Mouse (Mus musculus): ENCODE measurements around the gene Adssl1.

Adssl1 gene

DNA sequence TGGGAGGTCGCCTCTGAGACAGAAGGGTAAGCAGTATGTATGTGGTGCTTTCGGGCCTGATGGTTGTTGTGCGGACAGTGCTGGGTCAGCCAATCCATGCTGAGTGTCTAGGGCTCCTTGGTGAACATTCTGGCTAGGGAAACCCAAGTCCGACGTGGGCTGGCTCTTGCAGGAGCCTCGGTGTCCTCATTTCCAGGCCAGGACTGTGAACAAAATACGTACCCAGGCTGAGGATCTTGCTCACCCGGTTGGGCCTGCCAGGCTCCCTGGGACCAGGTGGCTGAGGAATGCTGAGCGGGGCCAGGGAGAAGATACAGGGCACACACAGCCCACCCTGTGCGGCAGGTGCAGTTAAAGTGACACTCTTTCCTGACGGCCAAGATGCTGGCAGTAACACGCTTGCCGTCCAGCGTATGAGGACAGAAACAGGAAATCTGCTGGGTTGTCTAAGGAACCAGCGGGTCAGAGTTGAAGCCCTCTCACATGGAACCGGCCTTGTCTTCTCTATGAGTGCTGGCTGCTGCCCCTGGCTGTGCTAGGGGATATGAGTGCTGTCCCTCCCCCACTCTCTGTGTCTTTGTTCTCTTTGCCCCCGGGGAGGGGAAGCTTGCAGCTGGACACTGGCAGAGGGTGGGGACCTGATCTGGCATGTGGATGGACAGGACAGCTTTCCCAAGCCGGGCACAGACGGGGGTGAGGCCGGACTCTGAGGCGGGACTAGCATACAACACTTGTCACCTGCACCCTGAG lies 26.7 kb upstream of the Adssl1 start:
- no peak for DNase-seq (ENCODE audit: low read depth, low spot score)

DNA sequence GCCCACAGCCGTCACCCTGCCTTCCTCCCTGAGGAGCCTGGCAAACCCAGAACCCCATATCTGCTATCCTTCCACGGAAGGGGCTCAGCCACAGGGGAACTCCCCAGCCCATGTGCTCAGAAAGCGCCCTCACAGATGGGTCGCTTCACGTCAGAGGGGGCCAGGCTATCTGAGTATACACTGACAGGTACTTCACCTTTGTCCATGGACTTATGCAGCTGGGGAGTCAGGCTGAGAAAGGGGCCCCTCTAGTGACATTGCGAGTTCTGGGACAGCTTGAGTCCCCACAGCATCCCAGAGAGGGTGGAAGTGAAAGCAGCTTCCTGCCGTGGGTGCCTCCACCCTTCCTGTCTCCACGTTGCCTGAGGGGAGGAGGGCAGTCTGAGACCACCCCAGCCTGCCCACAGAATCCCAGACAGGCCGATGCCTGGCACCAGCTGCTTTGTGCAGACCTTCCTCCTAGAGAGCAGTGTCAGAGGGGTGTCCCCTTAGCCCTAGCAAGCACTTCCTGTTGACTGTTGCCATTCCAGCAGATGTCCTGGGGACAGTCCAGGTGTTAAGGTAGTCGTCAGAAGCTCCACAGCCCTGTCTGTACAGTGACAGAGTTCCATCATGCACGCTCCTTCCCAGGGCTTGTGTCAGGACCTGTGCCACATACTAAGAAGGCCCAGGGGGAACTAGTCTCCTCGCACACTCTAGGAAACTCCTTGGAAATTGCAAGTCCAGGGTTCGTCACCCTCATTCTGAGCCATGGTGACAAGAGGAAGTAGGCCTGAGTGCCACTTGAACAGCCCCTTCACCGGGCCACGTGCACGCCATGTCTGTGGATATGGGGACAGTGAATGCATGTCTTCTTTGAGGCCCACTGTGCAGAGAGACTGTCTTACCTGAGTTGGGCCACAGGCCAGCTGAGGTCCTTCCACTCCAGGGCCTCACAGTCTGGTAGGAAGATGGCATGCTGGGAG lies 25.6 kb upstream of the Adssl1 start:
- peak; percentile 69 for DNase-seq (ENCODE audit: low read depth, low spot score)

DNA sequence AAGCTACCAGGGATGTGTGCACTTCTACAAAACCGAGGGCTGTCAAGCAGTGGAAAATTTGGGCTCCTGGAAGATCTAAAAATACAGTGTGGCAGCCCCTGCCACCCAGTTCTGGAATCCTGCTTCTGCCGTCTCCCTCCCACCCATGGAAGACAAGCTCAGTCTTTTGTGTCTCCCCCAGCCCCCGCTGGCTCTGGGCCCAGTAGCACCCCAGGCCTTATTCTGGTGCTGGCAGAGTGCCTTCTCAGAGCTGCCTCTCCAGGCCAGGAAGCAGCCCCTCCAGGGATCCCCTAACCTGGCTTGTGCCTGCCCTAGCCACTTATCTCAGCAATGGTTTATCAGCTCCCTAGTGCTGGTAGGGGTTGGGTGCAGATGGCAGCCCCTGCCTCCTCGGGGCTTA lies 24.9 kb upstream of the Adssl1 start:
- no peak for DNase-seq (ENCODE audit: low read depth, low spot score)

DNA sequence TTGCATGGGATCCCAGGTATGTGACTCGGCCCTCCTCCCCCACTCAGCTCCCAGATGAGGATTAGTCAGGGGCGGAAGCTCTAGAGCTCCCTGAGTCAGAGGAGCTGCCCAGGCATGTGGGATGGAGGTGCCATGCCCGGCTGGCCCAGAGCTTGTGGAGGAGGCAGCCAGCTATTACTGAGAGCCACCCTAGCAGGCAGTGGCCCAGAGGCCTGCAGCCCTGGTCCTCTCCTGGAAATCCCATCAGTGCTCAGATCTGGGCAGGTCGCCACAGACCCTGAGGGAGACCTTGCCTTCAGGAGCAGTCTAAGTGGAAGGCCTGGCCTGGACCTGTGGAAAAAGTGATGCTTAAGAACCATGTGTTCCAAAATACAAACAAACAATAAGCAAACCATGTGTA lies 24.2 kb upstream of the Adssl1 start:
- no peak for DNase-seq (ENCODE audit: low read depth, low spot score)

DNA sequence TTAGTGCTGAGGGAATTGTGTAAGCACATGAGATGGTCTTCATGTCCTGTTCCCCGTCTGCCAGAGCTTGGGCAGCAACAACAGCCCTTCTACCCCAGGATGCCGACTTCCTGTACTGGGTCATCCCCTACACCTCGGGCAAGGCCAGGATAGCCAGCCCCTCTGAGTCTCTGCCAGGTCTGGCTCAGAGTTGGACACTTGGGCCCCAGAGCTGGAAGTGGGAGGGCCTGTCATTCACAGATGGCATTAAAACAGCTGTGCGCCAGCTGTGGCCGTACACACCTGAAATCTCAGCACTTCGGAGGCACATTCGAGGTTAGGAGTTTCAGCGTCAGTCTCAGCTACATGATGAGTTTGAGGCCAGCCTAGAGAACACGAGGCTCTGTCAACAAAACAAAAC lies 23.4 kb upstream of the Adssl1 start:
- DNase-seq (ENCODE audit: low read depth, low spot score), result no peak

DNA sequence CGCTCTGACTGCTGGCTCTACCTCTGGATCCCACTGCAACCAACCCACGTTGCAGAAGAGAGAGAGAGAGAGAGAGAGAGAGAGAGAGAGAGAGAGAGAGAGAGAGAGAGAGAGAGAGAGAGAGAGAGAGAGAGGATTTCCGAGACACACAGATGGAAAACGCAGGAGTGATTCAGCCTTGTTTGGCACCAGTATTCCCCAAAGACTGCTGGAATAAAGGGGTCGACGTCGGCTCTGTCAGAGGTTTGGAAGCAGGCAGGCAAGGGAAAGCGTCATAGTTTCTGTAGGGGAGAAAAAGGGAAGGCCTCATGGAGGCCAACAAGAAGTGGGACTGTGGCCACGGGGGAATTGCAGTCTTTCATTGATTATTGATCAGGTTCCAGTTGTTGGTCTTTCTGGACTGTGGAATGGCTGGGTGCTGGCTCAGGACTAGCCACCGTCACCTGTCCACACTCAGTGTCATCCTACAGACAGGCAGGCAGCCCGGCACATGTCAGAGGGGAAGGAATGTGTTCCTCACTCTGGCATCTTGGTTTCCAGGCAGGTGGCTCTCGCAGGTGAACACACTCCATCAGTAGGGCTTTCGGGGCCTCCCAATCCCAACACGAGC lies 22.8 kb upstream of the Adssl1 start:
- DNase-seq (ENCODE audit: low read depth, low spot score), result no peak

DNA sequence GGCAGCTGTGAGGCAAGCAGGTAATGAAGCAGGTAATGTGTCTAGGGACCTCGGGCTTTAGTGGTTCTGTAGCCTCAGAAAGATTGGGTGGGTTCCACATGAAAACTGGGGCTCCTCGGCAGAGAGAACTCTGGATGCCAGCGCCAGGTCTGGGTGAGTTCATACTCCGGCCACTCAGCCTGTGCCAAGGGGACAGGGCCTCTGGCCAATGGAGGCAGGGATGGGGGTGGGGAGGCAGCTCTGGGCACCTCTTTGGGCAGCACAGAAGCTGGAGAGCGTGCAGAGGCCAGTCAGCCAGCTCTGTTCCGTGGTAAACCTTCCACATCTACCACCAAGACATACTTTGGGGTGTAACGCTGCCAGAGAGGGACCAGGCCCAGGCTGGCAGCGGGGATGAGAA lies 22.2 kb upstream of the Adssl1 start:
- DNase-seq (ENCODE audit: low read depth, low spot score), result no peak

DNA sequence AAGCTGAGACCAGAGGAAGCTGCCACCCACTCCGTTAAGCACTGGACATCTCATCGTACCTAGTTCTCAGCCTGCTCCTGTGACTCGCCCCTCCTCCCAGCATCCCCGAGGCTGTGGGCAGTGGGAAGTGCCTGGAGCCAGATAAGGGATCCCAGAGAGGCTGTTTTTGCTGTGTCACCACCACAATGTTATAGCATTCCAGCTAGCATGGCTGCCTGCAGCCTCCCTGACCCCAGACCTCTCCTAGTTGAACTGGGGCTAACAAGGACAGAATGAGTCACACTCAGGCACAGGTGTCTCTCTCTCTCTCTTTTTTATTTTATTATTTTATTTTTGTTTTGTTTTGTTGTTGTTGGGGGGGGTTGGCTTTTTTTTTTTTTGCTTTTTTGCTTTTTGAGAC lies 20.6 kb upstream of the Adssl1 start:
- no peak for DNase-seq (ENCODE audit: low read depth, low spot score)

DNA sequence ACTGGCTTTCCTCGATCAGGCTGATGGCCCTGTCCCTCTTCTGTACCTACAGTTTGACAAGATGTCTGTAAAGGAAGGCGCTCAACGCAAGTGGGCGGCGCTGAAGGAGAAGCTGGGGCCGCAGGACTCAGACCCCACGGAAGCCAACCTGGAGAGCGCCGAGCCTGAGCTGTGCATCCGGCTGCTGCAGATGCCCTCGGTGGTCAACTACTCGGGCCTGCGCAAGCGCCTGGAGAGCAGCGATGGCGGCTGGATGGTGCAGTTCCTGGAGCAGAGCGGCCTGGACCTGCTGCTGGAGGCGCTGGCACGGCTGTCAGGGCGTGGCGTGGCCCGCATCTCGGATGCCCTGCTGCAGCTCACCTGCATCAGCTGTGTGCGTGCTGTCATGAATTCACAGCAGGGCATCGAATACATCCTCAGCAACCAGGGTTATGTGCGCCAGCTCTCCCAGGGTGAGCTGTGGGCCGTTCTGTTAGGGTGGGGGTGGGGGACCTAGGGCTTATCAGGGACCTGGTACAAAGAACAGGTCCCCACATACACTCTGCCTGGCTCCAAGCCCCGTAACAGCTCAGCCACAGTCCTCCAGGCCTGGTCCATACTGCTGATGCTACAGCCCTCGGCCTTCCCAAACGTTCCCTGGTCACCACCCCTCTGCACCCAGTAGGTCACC lies 19.8 kb upstream of the Adssl1 start:
- DNase-seq (ENCODE audit: low read depth, low spot score), result no peak

DNA sequence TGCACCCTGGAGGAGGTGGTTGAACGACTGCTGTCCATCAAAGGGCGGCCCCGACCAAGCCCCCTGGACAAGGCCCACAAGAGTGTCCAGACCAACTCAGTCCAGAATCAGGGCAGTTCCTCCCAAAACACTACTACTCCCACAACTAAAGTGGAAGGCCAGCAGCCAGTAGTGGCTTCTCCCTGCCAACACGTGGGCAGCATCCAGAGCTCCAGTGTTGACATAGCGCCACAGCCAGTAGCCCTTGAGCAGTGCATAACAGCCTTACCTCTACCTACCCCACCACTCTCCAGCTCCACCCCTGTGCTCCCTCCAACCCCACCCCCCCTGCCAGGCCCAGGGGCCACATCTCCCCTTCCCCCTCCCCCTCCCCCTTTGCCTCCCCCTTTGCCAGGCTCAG lies 15.8 kb upstream of the Adssl1 start:
- no peak for DNase-seq (ENCODE audit: low read depth, low spot score)

DNA sequence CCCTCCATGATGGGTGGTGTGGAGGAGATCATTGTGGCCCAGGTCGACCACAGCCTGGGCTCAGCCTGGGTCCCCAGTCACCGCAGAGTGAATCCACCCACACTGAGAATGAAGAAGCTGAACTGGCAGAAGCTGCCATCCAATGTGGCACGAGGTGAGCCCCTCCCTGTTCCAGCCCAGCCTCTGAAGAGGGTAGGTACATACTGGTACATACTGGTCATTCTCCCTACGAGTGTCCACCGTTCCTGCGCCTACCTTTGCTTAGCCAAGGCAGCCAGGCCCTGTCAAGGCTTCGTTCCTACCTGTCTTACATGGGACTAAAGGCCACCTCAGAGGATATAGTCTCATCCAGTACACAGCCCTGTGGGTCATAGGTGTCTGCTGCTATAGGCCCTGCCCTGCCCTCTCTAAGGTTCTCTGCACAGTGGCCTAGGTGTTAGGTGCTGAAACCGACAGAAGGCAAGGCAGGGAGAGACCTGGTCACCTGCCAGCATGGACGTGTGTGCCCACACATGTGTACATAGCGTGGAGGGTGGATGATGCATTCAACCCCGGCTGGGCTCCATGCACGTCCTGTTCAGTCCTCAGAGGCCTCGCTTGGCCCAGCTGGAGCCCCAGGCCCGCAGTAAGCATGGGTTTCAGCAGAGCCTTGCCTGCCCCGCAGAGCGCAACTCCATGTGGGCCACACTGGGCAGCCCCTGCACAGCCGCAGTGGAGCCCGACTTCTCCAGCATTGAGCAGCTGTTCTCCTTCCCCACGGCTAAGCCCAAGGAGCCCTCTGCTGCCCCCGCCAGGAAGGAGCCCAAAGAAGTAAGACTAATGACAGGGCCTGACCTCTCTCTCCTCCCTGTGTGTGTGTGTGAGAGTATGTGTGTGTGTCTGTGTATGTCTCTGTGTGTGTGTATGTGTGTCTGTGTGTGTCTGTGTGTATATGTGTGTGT lies 14.9 kb upstream of the Adssl1 start:
- no peak for DNase-seq (ENCODE audit: low read depth, low spot score)

DNA sequence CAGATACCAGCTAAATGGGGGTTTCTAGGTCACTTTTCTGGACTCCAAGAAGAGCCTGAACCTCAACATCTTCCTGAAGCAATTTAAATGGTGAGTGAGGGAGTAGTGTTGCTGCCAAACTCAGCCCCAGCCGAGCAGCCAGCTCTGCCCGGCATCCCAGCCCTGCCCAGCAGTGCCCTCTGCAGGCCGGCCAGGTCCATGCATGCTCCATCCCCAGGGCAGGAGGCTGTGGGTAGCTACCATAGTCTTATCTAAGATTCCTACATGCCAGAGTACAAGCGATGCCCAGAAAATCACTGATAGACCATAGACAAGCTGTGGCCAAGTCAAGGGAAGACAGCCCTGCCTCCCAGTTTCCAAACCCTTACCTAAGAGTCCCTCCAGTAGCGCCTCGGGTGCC lies 14.1 kb upstream of the Adssl1 start:
- peak; percentile 65 for DNase-seq (ENCODE audit: low read depth, low spot score)

DNA sequence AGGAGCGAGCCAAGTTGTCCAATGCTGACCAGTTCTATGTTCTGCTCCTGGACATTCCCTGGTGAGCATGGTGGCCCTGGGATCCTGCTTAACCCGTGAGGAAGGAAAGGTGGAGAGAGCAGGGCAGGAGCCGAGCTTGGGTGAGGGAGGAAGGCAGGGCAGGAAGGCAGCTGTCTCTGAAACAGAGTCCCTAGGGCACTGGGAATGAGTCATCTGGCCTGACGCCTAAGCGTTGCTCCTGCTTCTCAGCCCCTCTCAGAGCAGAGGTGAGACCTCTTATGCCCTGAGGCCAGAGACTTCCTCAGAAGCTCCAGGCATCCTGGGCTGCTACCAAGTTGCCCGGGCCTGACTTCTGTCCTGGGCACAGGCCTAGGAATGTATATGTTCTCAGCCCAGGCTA lies 12.8 kb upstream of the Adssl1 start:
- no peak for DNase-seq (ENCODE audit: low read depth, low spot score)

DNA sequence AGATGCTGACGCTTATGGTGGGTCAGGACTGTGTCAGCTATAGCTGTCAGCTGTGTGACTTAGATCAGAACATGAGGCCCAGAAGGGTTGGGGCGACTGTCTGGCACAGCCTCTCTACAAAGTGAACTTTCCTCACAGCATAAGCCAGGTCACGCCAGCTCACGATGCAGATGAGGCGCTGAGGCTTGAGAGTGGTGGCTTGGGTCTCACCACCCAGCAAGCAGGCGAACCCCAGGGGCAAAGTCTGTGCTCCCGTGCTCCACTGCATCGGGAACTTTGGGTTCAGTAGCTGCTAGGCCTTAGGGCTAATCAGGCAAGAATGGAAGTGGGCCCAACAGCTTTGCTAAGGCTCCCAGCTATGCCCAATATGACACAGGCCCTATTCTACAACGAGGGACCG lies 10.8 kb upstream of the Adssl1 start:
- no peak for DNase-seq (ENCODE audit: low read depth, low spot score)

DNA sequence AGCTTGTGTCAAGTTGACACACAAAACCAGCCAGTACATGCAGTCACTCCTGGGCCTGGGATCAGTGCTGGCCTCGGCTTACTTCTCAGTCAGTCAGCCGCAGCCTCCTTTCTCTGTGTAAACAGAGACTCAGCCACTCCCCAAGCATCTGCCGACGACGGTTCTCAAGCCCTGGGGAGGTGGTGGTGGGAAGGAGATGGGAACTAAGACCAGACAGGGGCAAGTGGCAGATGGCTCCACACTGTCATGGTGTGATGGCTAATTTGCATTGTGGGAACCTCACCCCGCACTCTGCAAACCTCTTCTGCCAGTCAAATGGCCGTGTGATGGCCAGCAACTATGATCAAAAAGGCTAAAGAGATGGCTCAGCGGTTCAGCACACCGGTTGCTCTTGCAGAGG lies 3.2 kb upstream of the Adssl1 start:
- no peak for DNase-seq (ENCODE audit: low read depth, low spot score)

DNA sequence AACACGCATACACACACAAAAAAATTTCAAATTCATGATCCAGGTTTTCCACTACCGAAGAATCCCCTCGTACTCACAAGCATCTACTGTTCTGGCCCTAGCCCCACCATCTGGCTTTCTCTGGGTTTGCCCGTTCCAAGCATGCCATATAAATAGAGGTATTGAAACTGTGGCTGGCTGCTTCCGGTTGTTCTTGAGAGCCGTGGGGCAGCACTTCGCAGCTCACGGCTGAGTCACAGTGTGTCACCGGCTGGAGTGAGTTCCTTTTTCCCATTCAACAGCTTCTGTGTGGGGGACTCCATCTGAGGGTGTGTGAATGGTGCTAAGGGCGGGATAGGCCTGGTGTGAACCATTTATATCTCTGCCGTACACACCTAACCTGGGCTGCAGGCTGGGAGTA lies 2.7 kb upstream of the Adssl1 start:
- peak; percentile 54 for DNase-seq (ENCODE audit: low read depth, low spot score)

DNA sequence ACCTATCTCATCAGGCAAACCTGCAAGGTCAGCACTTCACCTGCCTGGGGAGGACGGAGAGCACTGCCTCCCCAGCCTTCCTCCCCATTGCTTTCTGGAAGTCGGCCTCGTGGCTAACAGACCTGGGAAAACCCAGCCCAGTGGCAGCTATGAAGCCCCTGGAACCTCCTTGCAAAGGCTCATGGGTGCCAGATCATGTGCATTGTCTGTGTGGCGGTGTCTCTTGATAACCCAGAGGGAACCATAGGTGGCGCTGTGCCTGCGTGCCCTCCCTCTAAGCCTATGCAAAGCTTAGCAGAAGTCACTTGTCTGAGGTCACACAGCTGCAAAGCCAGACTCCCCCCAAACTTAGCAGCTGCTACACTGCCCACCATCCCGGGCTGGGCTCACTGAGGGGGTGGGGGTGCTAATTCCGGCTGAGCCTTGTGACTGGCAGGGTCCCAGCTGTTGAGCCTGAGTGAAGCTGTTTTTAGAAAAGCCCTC lies 1.9 kb upstream of the Adssl1 start:
- peak; percentile 78 for DNase-seq (ENCODE audit: low read depth, low spot score)

DNA sequence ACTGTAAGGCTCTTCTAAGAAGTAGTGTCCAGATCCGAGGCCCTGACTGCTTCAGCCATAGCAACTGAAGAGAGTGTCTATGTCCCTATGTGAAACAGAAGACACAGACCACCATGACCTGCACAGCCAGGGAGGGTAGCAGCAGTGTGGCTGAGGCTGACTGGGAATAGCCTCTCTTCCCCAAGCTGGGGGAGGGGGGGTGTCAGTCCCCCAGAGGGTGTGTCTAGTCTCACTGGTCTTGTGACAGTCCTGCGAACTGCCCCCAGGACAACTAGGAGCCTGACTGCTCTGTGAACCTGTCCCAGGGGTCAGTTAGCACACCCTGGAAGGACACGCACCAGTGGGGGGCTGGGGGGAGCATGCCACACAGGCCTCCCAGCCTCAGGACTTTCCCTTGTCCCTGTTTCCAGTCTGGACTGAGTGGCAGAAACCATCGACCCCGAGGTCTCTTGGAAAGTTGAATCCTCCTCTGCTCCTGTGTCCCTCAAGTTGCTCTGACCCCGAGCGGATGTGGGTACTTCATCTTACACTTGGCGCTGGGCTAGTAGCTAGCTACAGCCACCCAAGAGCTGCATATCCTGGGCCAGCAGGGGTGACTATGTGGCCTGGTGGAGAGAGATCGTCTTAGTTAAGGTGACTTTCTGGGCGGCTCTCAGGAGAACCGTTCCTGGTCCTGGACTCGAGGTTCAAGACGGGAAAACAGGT lies 712 bp upstream of the Adssl1 start:
- DNase-seq (ENCODE audit: low read depth, low spot score), result peak; percentile 53

DNA sequence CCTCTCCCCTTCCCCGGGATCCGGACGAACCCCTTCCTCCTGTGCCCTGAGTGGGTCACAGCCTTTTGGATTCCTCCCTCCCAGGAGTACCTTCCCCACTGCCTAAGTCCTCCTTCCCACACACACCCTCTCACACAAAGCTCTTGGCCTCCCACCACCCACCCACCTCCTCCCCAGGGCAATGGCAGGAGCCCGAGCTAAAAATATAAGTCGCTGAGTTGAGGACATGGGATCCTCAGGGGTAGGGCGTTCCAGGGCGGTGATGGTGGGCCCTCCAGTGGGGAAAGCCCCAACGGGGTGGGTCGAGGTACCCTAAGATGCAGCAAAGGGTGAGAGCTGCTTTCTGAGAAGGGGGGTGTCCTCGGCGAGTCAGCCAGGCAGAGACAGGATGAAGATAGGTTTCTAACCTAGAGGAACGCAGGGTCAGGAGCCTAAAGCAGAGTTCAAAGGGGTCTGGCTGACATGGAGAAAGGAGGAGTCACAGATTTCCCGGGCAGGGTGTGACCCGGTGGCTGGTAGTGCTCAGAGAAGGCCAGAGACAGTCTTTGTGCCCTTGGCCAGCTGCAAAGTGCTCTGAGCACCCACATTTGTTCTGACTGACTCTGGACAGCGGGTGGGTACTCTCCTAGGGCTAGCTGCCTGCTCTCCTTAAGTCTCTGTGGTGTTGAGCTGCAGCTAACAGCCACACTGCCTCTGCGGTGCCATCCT lies 663 bp downstream of the Adssl1 start:
- DNase-seq (ENCODE audit: low read depth, low spot score), result peak; percentile 42
